Mouse (Mus musculus) neural tube, embryonic 15.5 days (tissue): Measurements from ENCODE around the gene Spdye4b. TPM values are rescaled to one million over a fixed set of nuclear protein-coding genes. Genes with fewer than 3 reads are reported as not detected.
"Not testable (repeated sequence)": the region's sequence is repeated elsewhere in the genome, so short reads cannot be mapped to it uniquely, and the experiment has no call there.

ENCODE experiments used
- ATAC-seq: fragments of 200-750 bp; cut with Nextera tagmentation; 2 replicates; pipeline ENCODE4 v1.8.0; 2017; ENCODE audit warnings: mild to moderate bottlenecking, moderate TSS enrichment, moderate library complexity; ENCODE audit not compliant: low FRiP score
- H3K27ac ChIP-seq: fragments of 300-500 bp; sonication (generic); replicated peaks from 2 replicates; pipeline ENCODE4 v1.5.1; 2015; ENCODE audit warnings: mild to moderate bottlenecking, inconsistent platforms
- H3K27me3 ChIP-seq: fragments of 300-500 bp; sonication (generic); replicated peaks from 2 replicates; pipeline ENCODE4 v1.6.1; 2015; ENCODE audit warnings: inconsistent platforms
- H3K36me3 ChIP-seq: fragments of 300-500 bp; sonication (generic); 2 replicates; pipeline ENCODE4 v1.6.1; 2015; ENCODE audit warnings: inconsistent platforms
- H3K4me1 ChIP-seq: fragments of 300-500 bp; sonication (generic); 2 replicates; pipeline ENCODE4 v1.6.1; 2015; ENCODE audit warnings: inconsistent platforms
- H3K4me2 ChIP-seq: fragments of 300-500 bp; sonication (generic); 2 replicates; pipeline ENCODE4 v1.6.1; 2015; ENCODE audit warnings: inconsistent platforms, mild to moderate bottlenecking, moderate library complexity
- H3K4me3 ChIP-seq: fragments of 300-500 bp; sonication (generic); replicated peaks from 2 replicates; pipeline ENCODE4 v1.5.1; 2015; ENCODE audit warnings: mild to moderate bottlenecking, inconsistent platforms
- H3K9ac ChIP-seq: fragments of 300-500 bp; sonication (generic); replicated peaks from 2 replicates; pipeline ENCODE4 v1.6.1; 2015; ENCODE audit warnings: mild to moderate bottlenecking, inconsistent platforms
- H3K9me3 ChIP-seq: fragments of 300-500 bp; sonication (generic); replicated peaks from 2 replicates; pipeline ENCODE4 v1.6.1; 2016; ENCODE audit warnings: inconsistent platforms
- WGBS: fragments of 180-500 bp; shearing (Covaris S2); methylation state at CpG from one replicate; pipeline ENCODE4 v1.1.7; 2015; ENCODE audit warnings: mixed read lengths; 5-methylcytosine and 5-hydroxymethylcytosine counted together
- polyA plus RNA-seq: library from polyadenylated mRNA; unstranded; fragments of >200 nt; fragmentation: Nextera tagmentation; extraction: Ambion mirVana; gene quantifications from 2 replicates; pipeline ENCODE4 v1.2.1, GENCODE M21; 2015

Gene Spdye4b
- polyA plus RNA-seq, 1 experiment from 2014 or later: not detected

- WGBS: 11% methylated on average over 18 of the region's 18 CpGs
- Histone ChIP-seq H3K9me3 (no peaks in the 10 kb centered on the region), H3K9ac (no peak overlapping the region), H3K27ac (no peak overlapping the region), H3K4me2 (no peak overlapping the region), H3K36me3 (no peaks in the 10 kb centered on the region), H3K27me3 (0 out of 2 replicates have a peak, but pooled peaks cover 7% of the 10 kb centered on the region), H3K4me1 (no peaks in the 10 kb centered on the region; the same call in 1 of the 2 replicates), H3K4me3 (no peak overlapping the region)
- ATAC-seq: no peak
Observed at GRCm38 (mm10) chr5:143165508-143166070, 15.2 kb upstream of the Spdye4b start.

- H3K4me1 ChIP-seq: peaks cover 14% of the 10 kb centered on the region
- H3K27ac ChIP-seq: no peak overlapping the region
- 94% methylated on average over 4 of the region's 4 CpGs for WGBS
- no peaks in the 10 kb centered on the region for H3K27me3 ChIP-seq
- no peak overlapping the region for H3K4me3 ChIP-seq
- peaks cover 77% of the 10 kb centered on the region for H3K36me3 ChIP-seq
- H3K9me3 ChIP-seq: 0 out of 2 replicates have a peak, but pooled peaks cover 2% of the 10 kb centered on the region
- no peak for ATAC-seq
- no peak overlapping the region for H3K9ac ChIP-seq
- H3K4me2 ChIP-seq: no peak overlapping the region
Observed at GRCm38 (mm10) chr5:143175970-143176369, 4.8 kb upstream of the Spdye4b start.

GRCm38 (mm10) chr5:143177541-143178200, 3.1 kb upstream of the Spdye4b start:
- no peak for ATAC-seq
- Histone ChIP-seq H3K4me1 (peaks cover 14% of the 10 kb centered on the region), H3K36me3 (peaks cover 60% of the 10 kb centered on the region)

GRCm38 (mm10) chr5:143179179-143179578, 1.6 kb upstream of the Spdye4b start:
- WGBS: 38% methylated on average over 6 of the region's 6 CpGs
- Histone ChIP-seq H3K4me2 (peak overlapping the region; percentile 80), H3K9me3 (no peaks in the 10 kb centered on the region), H3K36me3 (peaks cover 45% of the 10 kb centered on the region), H3K4me1 (peaks cover 14% of the 10 kb centered on the region), H3K9ac (no peak overlapping the region), H3K27ac (no peak overlapping the region), H3K27me3 (no peaks in the 10 kb centered on the region), H3K4me3 (peak overlapping the region; percentile 79)
- ATAC-seq: no peak

More at GRCm38 (mm10) chr5:143177541-143178200, 3.1 kb upstream of the Spdye4b start:
- WGBS: 89% methylated on average over 3 of the region's 3 CpGs
- no peak overlapping the region for H3K4me3 ChIP-seq
- H3K9me3 ChIP-seq: 0 out of 2 replicates have a peak, but pooled peaks cover 2% of the 10 kb centered on the region
- no peak overlapping the region for H3K9ac ChIP-seq
- no peak overlapping the region for H3K4me2 ChIP-seq
- no peak overlapping the region for H3K27ac ChIP-seq
- H3K27me3 ChIP-seq: no peaks in the 10 kb centered on the region

- 86% methylated on average over 1 of the region's 1 CpGs for WGBS
- not testable (repeated sequence) for H3K27me3 ChIP-seq, ATAC-seq, H3K4me3 ChIP-seq, H3K27ac ChIP-seq, H3K4me2 ChIP-seq, H3K9ac ChIP-seq, H3K9me3 ChIP-seq, H3K4me1 ChIP-seq, H3K36me3 ChIP-seq
Observed at GRCm38 (mm10) chr5:143188014-143188413, 7.2 kb downstream of the Spdye4b start.

- Histone ChIP-seq H3K9me3 (no peaks in the 10 kb centered on the region), H3K9ac (no peak overlapping the region), H3K27ac (no peak overlapping the region), H3K27me3 (no peaks in the 10 kb centered on the region), H3K4me3 (no peak overlapping the region), H3K4me2 (no peak overlapping the region), H3K4me1 (no peaks in the 10 kb centered on the region), H3K36me3 (no peaks in the 10 kb centered on the region)
- WGBS: 89% methylated on average over 8 of the region's 8 CpGs
- ATAC-seq: no peak
Observed at GRCm38 (mm10) chr5:143192806-143193205, 12.0 kb downstream of the Spdye4b start.

GRCm38 (mm10) chr5:143194747-143195146, 13.9 kb downstream of the Spdye4b start:
- not testable (repeated sequence) for H3K9me3 ChIP-seq, ATAC-seq, H3K4me1 ChIP-seq, H3K4me2 ChIP-seq, H3K36me3 ChIP-seq, H3K4me3 ChIP-seq, H3K27me3 ChIP-seq, H3K27ac ChIP-seq, H3K9ac ChIP-seq
- 71% methylated on average over 8 of the region's 8 CpGs for WGBS

- ATAC-seq: no peak
- Histone ChIP-seq H3K27ac (no peak overlapping the region), H3K36me3 (no peaks in the 10 kb centered on the region), H3K4me1 (no peaks in the 10 kb centered on the region), H3K4me3 (no peak overlapping the region), H3K9me3 (no peaks in the 10 kb centered on the region), H3K4me2 (no peak overlapping the region), H3K9ac (no peak overlapping the region), H3K27me3 (no peaks in the 10 kb centered on the region)
- 71% methylated on average over 2 of the region's 2 CpGs for WGBS
Observed at GRCm38 (mm10) chr5:143195166-143195565, 14.3 kb downstream of the Spdye4b start.

GRCm38 (mm10) chr5:143196506-143196905, 15.7 kb downstream of the Spdye4b start:
- WGBS: 92% methylated on average over 4 of the region's 4 CpGs
- no peak for ATAC-seq
- Histone ChIP-seq H3K27me3 (no peaks in the 10 kb centered on the region), H3K4me3 (no peak overlapping the region), H3K9me3 (no peaks in the 10 kb centered on the region), H3K4me2 (no peak overlapping the region), H3K4me1 (no peaks in the 10 kb centered on the region), H3K9ac (no peak overlapping the region), H3K27ac (no peak overlapping the region), H3K36me3 (no peaks in the 10 kb centered on the region)

- H3K27ac ChIP-seq: no peak overlapping the region
- no peak overlapping the region for H3K9ac ChIP-seq
- no peaks in the 10 kb centered on the region for H3K27me3 ChIP-seq
- no peak overlapping the region for H3K4me3 ChIP-seq
- H3K4me1 ChIP-seq: no peaks in the 10 kb centered on the region
- no peaks in the 10 kb centered on the region for H3K36me3 ChIP-seq
- H3K4me2 ChIP-seq: no peak overlapping the region
- WGBS: 79% methylated on average over 3 of the region's 3 CpGs
- H3K9me3 ChIP-seq: no peaks in the 10 kb centered on the region
- no peak for ATAC-seq
Observed at GRCm38 (mm10) chr5:143205015-143205414, 24.2 kb downstream of the Spdye4b start.

- ATAC-seq: no peak
- H3K4me1 ChIP-seq: no peaks in the 10 kb centered on the region
- H3K27ac ChIP-seq: no peak overlapping the region
- 59% methylated on average over 2 of the region's 2 CpGs for WGBS
- no peaks in the 10 kb centered on the region for H3K36me3 ChIP-seq
- H3K4me3 ChIP-seq: no peak overlapping the region
- no peak overlapping the region for H3K9ac ChIP-seq
- H3K4me2 ChIP-seq: no peak overlapping the region
- H3K9me3 ChIP-seq: no peaks in the 10 kb centered on the region
- H3K27me3 ChIP-seq: no peaks in the 10 kb centered on the region
Observed at GRCm38 (mm10) chr5:143213832-143214231, 33.0 kb downstream of the Spdye4b start.

GRCm38 (mm10) chr5:143220996-143221395, 40.2 kb downstream of the Spdye4b start:
- H3K27me3 ChIP-seq: no peaks in the 10 kb centered on the region
- H3K4me3 ChIP-seq: no peak overlapping the region
- no peak overlapping the region for H3K4me2 ChIP-seq
- no peak overlapping the region for H3K9ac ChIP-seq
- 82% methylated on average over 5 of the region's 5 CpGs for whole genome bisulfite sequencing
- H3K36me3 ChIP-seq: no peaks in the 10 kb centered on the region
- no peak for ATAC-seq
- H3K4me1 ChIP-seq: no peaks in the 10 kb centered on the region
- no peak overlapping the region for H3K27ac ChIP-seq
- H3K9me3 ChIP-seq: no peaks in the 10 kb centered on the region
